Mouse (Mus musculus): ENCODE measurements around the gene Bfsp2.

- TF ChIP-seq POLR2A (IDR thresholded peaks at IDR 0.05; ENCODE audit: extremely low read depth, insufficient read depth, low read length) = no peak
- no peak for TF ChIP-seq CTCF (IDR thresholded peaks at IDR 0.05; ENCODE audit: low read depth, low read length)
Observed at GRCm38 (mm10) chr9:103502655-103503054, 22.4 kb upstream of the Bfsp2 start.
